Mouse (Mus musculus) v-Abl transformed pro-B cells (cell line): Measurements from ENCODE around the gene Tlx2.

Experiments used
- in situ Hi-C, 2 experiments: fragments of 400-800 bp; cut with MboI; formaldehyde crosslinking; loops; one replicate each; pipeline ENCODE4 v1.15.1; 2025; ENCODE audit not compliant: unreplicated experiment in 2 of 2

Tlx2 gene

DNA sequence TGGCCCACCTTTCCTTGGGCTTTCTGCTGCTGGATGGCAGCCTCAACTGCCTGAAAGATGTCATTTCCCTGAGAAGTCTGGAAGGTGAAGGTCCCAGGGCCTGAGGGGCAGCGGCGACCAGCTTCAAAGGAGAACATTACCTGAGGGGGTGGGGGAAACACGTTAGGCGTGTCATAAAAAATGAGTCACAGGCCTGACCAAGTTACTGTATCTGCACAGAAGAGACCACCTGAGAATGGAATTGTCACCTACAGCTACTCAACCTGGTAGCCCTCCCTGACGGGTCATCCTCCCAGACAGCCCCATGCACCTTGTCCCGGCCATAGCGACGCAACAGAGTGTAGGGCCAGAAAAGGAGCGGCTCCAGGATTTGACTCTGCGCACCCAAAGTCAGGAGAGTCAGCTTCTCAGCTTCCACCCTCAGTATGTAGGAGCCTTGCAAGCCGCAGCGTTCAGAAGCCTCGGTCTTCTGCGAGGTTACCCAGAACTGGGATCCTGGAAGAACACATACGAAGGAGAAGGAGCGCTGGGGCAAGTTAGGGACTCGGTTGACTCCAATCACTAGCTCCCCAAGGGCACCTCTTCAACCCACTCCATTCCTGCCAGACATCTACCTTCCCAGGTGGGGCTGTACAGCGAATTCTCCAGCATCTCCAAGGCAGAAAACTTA, 38.0 kb downstream of the Tlx2 start:
- in situ Hi-C loops: loop anchor here in 1 of 2 experiments (5.0 kb wide), 1 partner anchor 35 kb away; no protein-coding TSS in a partner anchor

DNA sequence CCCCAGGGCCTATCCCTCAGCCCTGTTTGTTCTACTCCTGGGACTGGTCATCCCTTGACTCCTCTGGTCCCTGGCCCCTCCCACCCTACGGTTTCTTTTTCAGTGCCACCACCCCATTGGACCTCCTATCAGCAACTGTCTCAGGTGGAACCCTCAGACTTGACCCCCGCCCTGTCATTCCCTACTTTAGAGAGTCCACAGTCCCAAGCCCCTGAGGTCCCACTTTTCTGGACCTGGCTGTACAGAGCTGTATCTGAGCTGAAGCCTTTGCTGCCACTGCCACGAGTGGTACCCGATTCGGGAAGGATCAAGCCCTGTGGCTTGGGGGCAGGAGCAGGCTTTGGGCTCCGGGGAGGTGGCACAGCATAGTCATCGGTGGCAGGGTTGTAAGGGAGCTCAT, 39.0 kb downstream of the Tlx2 start:
- in situ Hi-C loops: loop anchor here in 1 of 2 experiments (5.0 kb wide), 1 partner anchor 34 kb away; no protein-coding TSS in a partner anchor

DNA sequence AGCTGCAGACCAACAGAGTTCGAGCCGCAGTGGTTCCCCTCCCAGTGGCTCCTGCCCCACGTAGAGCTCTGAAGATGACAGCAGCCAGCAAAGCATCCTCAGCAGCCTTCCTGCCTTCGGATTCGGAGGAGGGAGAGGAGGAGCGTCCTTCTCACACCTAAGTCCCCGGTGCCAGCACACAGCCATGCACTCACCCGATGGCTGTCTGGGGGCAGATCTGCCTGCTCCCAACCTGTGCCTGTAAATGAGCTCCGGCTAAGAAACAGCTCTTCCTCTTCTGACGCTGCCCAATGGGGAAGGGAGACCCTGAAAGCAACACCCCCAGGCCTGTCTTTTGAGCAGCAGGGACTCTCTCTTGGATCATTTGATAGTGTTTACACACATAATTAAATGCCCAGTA, 40.3 kb downstream of the Tlx2 start:
- in situ Hi-C loops: loop anchor here in 1 of 2 experiments (5.0 kb wide), 1 partner anchor 32 kb away; no protein-coding TSS in a partner anchor

DNA sequence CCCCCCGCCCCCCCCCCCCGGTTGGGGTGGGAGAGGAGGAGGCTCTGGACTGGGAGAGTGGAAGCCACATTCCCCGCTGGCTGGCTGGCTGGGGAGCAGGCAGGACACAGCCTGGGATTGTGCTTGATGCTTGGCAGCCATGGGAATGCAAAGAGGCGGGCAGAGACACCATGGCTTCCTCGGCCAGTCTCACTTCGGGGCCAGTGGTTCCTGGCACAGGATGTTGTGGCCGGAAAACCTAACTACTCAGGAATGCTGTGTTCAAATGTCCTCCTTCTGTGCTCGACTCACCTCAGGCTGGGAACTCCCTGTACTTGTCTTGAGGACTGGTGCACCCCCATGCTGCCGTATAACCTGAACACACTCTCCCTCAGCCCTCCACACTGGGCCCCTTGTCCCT, 42.4 kb downstream of the Tlx2 start:
- in situ Hi-C loops: no loop called here

DNA sequence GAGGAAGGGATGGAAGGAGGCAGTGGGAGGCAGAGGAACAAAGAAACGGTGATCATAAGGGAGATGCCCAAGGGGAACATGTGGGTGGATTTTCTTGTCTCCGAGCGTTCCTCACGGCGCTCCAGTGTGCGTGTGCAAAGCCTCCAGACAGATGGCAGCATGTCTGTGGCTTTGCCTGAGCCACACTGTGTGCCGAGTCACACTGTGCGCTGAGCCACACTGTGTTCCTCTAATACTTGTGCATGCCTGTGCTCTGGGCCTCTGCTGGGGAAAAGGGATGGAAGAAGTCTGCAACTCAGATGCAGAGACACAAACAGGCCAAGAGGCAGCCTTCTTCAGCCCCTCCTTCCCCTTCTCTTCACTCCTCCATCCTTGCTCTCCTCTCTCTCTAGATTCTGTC, 42.8 kb downstream of the Tlx2 start:
- in situ Hi-C loops: no loop called here

DNA sequence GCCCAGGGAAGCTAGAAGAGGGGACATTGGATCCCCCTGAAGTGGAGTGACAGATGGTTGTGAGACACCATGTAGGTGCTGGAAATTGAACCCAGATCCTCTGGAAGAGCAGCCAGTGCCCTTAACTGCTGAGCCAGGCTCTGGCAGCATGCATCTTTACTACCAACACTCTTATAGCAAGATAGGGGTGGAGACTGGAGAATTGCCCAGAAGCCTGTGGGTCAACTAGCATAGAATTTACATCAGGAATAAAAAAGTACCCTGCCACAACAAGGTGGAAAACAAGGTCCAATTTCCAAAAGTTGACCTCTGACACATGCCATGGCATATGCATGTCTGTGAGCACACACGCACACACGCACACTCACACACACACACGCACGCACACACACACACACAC, 44.9 kb downstream of the Tlx2 start:
- in situ Hi-C loops: no loop called here

DNA sequence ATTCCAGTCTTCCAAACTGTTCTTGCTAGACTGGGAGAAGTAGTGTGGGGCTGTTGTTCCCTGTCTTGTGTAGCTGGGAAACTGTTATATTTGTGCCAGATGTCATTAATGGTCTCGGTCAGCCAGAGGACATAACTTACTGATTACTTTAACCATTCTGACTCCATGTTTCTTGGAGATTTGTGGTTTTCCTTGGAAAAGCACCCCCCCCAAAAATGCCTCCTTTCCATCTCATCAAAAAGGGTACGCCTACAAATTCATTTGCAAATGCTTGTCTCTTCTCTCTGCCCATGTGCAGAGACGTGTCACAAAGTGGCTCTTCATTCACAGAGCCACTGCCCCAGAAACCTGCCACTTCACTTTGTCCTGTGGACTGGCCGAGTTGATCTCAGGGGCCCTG, 45.7 kb downstream of the Tlx2 start:
- in situ Hi-C loops: no loop called here

DNA sequence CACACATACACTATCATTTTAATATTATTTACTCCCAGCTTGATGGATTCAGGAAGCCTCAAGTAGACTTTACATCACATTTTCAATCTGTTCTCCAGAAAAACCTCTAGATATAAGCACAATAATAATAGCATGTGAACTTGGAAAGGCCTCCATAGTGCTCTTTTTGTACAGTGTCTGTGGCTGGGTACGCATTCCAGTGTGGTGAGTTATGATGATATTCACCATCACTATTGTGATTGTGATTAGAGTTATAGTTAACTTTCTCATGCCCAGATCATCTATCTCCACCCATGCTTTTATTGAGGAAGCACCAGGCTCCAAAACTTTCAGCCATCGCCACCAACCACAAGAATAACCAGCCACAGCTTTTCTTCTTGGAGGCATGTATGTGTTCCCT, 46.3 kb downstream of the Tlx2 start:
- in situ Hi-C loops: no loop called here

DNA sequence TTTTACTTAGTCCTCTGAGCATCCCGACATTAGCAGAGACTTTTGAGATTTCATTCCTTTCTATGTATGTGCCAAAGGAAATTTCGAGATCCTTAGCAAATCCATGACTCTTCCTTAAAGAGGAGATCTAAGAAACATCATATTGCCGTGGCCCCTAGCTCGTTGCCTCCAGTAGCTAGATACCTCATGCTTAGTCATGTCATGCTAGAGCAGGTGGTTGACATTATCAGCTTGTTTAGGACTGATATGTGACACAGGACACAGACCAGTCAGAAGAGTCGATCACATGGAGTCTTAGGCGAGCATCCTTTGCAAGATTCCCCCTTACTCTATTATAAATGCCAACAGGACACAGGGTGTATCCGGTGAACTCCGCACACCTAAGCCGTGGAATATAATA, 47.1 kb downstream of the Tlx2 start:
- in situ Hi-C loops: no loop called here

DNA sequence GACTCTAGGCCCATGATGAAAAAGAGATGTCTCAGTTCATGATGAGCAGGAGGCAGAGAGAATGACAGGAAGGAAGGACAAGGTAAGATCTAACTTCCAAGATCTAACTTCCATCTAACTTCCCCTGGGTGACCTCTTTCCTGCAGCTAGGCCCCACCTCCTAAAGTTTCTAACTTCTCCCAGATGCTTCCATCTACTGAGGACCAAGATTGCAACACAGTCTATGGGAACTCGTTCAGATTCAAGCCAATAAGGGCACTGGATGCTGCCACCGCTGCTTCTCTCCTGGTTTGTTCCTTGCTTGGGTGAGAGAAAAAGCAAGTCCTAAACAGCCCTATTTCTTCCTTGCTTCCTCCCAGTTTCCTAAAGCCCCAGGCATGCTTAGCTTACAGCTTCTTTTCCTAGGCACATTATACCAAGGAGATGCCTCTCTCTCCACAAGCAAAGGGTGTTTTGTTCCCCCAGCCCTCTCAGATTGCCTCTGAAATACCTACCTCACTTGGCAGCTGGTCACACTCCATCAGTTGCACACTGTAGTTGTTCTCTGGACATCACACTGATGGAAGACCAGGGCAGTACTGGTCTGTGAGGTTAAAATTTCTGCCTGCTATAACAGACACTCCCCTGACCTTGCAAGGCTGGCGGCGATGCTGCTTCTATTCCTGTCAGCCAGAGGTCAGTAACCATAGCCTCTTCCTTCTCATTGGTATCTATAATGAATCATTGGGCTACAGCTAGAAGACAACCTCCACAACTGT, 49.1 kb downstream of the Tlx2 start:
- in situ Hi-C loops: no loop called here

DNA sequence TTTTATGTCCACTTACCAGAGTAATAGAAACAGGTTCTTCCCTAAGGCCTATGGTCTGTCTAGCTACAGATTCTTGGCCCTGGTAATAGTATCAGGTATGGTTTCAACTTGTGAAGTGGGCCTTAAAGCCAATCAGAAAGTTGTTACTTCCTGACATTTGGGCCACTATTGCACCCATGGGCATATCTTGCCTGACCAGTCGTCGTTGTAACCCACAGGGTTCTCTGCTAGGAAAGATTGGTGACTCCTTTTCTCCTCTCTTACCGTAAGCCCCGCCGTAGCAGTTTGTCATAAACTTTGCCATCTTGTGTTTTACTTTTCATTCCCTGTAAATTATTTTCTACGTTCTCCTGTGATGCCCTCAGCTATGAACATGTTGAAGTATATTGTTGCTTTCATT, 50.0 kb downstream of the Tlx2 start:
- in situ Hi-C loops: no loop called here

DNA sequence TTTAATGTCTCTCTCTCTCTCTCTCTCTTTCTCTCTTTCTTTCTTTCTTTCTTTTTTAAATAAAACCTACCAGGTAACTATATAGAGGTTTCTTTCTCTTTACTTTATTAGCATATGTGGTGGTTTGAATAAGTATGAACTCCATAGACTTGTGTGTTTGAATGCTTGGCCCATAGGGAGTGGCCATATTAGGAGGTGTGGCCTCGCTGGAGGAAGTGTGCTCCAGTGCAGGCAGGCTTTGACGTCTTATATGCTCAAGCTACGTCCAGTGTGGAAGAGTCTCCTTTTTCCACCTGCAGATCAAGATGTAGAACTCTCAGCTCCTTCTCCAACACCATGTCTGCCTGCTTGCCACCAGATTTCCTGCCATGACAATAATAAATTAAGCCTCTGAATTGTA, 51.0 kb downstream of the Tlx2 start:
- in situ Hi-C loops: no loop called here
